ENCODE assay signal across 8 mouse cellular contexts in genomic region chr16:13754400-13755190, GRCm38 (mm10). TPM values are rescaled to one million over a fixed set of nuclear protein-coding genes. Genes with fewer than 3 reads are reported as not detected.
A peak's percentile ranks its signal among the peaks of the same experiment; 100 is the strongest.
DNase-seq lines count a peak whose midpoint lies in the region; ATAC-seq and TF ChIP-seq lines count a peak whose summit lies in the region.

No protein-coding gene starts in this region.

- H3K4me3 ChIP-seq in MEL (ENCODE audit: control insufficient read depth in 1 of 2, insufficient read depth in 1 of 2, low read depth in 2 of 2, low read length in 2 of 2), result peak overlapping the region; percentile 48 to 69
- H3K4me3 ChIP-seq in lung, embryonic 14.5 days (ENCODE audit: low read depth, low read length), result peak overlapping the region; percentile 63

- H3K27me3 ChIP-seq in MEL (ENCODE audit: control insufficient read depth in 1 of 2, insufficient read depth in 2 of 2, low read length in 2 of 2), result peaks cover 1 to 3% of the 10 kb centered on the region in 2 experiments; a peak in 2 of 4 replicates
- no peaks in the 10 kb centered on the region for H3K27me3 ChIP-seq in lung, embryonic 14.5 days (ENCODE audit: insufficient read depth, low read length)

- WGBS in lung, embryonic 14.5 days, result under 1% methylated on average over 65 of the region's 65 CpGs

- peak in 1 of 2 experiments; percentile 60; a peak in 1 of 4 replicates for TF ChIP-seq POLR2A in MEL (IDR thresholded peaks at IDR 0.05; ENCODE audit: control insufficient read depth in 1 of 2, insufficient read depth in 1 of 2, low read depth in 1 of 2, low read length in 2 of 2, poor library complexity in 1 of 2)

- peak overlapping the region; percentile 96 for H3K4me2 ChIP-seq in lung, embryonic 14.5 days

- DNase-seq in MEL (ENCODE audit: low read depth, low spot score), result peak; percentile 97
- DNase-seq in cerebellum, adult 8-10 months, result peak; percentile 91
- peak; percentile 91 for DNase-seq in forelimb bud, embryonic 11.5 days (ENCODE audit: low read depth, low spot score)
- peak; percentile 88 to 93 for DNase-seq in layer of hippocampus, adult 8-10 months (ENCODE audit: low spot score in 2 of 2)
- DNase-seq in lung, embryonic 14.5 days, result peak; percentile 98
- DNase-seq in testis, postnatal 14 days (ENCODE audit: low spot score), result peak; percentile 94

- H3K36me3 ChIP-seq in MEL (ENCODE audit: control insufficient read depth in 1 of 2, insufficient read depth in 2 of 2, low read length in 2 of 2), result peaks cover 0 to 8% of the 10 kb centered on the region in 2 experiments; a peak in 2 of 4 replicates
- no peaks in the 10 kb centered on the region for H3K36me3 ChIP-seq in lung, embryonic 14.5 days (ENCODE audit: insufficient read depth)

- peak; percentile 99 to 100 for ATAC-seq in hematopoietic stem cell, adult 5-6 weeks (replicated peaks in 1 of 2; ENCODE audit: insufficient read depth in 1 of 2, low FRiP score in 2 of 2, low TSS enrichment in 1 of 2, low read depth in 1 of 2, poor library complexity in 2 of 2, severe bottlenecking in 2 of 2)
- ATAC-seq in lung, embryonic 14.5 days (ENCODE audit: insufficient read depth), result peak; percentile 98
- ATAC-seq in neutrophil, adult 5-6 weeks (ENCODE audit: extremely low read depth, insufficient number of reproducible peaks, low FRiP score, poor library complexity, severe bottlenecking), result peak; percentile 94

- H3K4me1 ChIP-seq in MEL (ENCODE audit: control insufficient read depth in 1 of 2, insufficient read depth in 2 of 2, low read length in 2 of 2), result peaks cover 0 to 6% of the 10 kb centered on the region in 2 experiments; a peak in 2 of 4 replicates
- no peaks in the 10 kb centered on the region for H3K4me1 ChIP-seq in lung, embryonic 14.5 days (ENCODE audit: insufficient read depth)

- H3K9ac ChIP-seq in MEL (ENCODE audit: control insufficient read depth, low read depth, low read length, poor library complexity, severe bottlenecking), result peak overlapping the region; percentile 58
- H3K9ac ChIP-seq in lung, embryonic 14.5 days, result peak overlapping the region; percentile 57

- no peaks in the 10 kb centered on the region for H3K9me3 ChIP-seq in MEL (replicated peaks; ENCODE audit: insufficient read depth, low read length)
- H3K9me3 ChIP-seq in lung, embryonic 14.5 days (ENCODE audit: low read depth, low read length), result no peaks in the 10 kb centered on the region

- peaks cover 2% of the 10 kb centered on the region; the same call in 1 of the 2 replicates for H3K79me2 ChIP-seq in MEL (ENCODE audit: control insufficient read depth, insufficient read depth, low read length, poor library complexity)

- TF ChIP-seq CTCF in MEL (IDR thresholded peaks at IDR 0.05 in 2 of 3, conservative IDR thresholded peaks at IDR 0.05 in 1 of 3; ENCODE audit: control insufficient read depth in 1 of 3, insufficient read depth in 1 of 3, low read depth in 2 of 3, low read length in 3 of 3, poor library complexity in 1 of 3, severe bottlenecking in 1 of 3), result no peak
- no peak for TF ChIP-seq CTCF in lung, embryonic 14.5 days (IDR thresholded peaks at IDR 0.05; ENCODE audit: low read depth)

- no peak for TF ChIP-seq RAD21 in MEL (IDR thresholded peaks at IDR 0.05; ENCODE audit: low read depth, low read length)

- no peak overlapping the region for H3K27ac ChIP-seq in MEL (ENCODE audit: control insufficient read depth, low read depth, low read length)
- no peak overlapping the region for H3K27ac ChIP-seq in lung, embryonic 14.5 days (ENCODE audit: low read depth)

- TF ChIP-seq EP300 in MEL (IDR thresholded peaks at IDR 0.05; ENCODE audit: low read depth in 1 of 2, low read length in 2 of 2), result no peak

TF ChIP-seq in MEL, 35 proteins besides CTCF, POLR2A, EP300 and RAD21:
- TF ChIP-seq NELFE (IDR thresholded peaks at IDR 0.05; ENCODE audit: low read depth, low read length) (peak; percentile 68), POLR2AphosphoS5 (IDR thresholded peaks at IDR 0.05; ENCODE audit: borderline replicate concordance, low read depth, low read length) (no peak), HCFC1 (IDR thresholded peaks at IDR 0.05; ENCODE audit: low read depth, low read length) (peak; percentile 73), TCF12 (IDR thresholded peaks at IDR 0.05; ENCODE audit: low read depth, low read length) (no peak), TAL1 (IDR thresholded peaks at IDR 0.05; ENCODE audit: low read length) (no peak), UBTF (IDR thresholded peaks at IDR 0.05; ENCODE audit: borderline replicate concordance, insufficient read depth, low read depth, low read length) (0 out of 2 replicates have a peak, but pooled peaks have one; percentile 42), MAZ (IDR thresholded peaks at IDR 0.05; ENCODE audit: low read depth, low read length) (peak; percentile 36; the same call in 1 of the 2 replicates), GABPA (IDR thresholded peaks at IDR 0.05; ENCODE audit: low read depth, low read length) (no peak), ZKSCAN1 (IDR thresholded peaks at IDR 0.05; ENCODE audit: low read depth, low read length) (no peak), CHD2 (IDR thresholded peaks at IDR 0.05; ENCODE audit: low read length) (no peak), MYC (IDR thresholded peaks at IDR 0.05; ENCODE audit: low read depth, low read length) (no peak), USF2 (IDR thresholded peaks at IDR 0.05; ENCODE audit: borderline replicate concordance in 1 of 2, insufficient read depth in 1 of 2, low read depth in 1 of 2, low read length in 2 of 2) (no peak), RCOR1 (IDR thresholded peaks at IDR 0.05; ENCODE audit: low read depth, low read length) (no peak), BHLHE40 (IDR thresholded peaks at IDR 0.05; ENCODE audit: borderline replicate concordance, low read depth, low read length) (no peak), SMC3 (IDR thresholded peaks at IDR 0.05; ENCODE audit: low read depth, low read length) (no peak), KAT2A (conservative IDR thresholded peaks at IDR 0.05; ENCODE audit: low read depth, low read length) (no peak), ZMIZ1 (IDR thresholded peaks at IDR 0.05; ENCODE audit: low read depth, low read length) (no peak), MXI1 (IDR thresholded peaks at IDR 0.05; ENCODE audit: low read depth, low read length) (peak; percentile 75), MAX (IDR thresholded peaks at IDR 0.05; ENCODE audit: low read length) (peak; percentile 64), GATA1 (IDR thresholded peaks at IDR 0.05; ENCODE audit: low read depth, low read length) (no peak), MYB (IDR thresholded peaks at IDR 0.05; ENCODE audit: low read depth, low read length) (no peak), ZC3H11A (IDR thresholded peaks at IDR 0.05; ENCODE audit: low read depth, low read length) (no peak), CHD1 (IDR thresholded peaks at IDR 0.05; ENCODE audit: low read depth, low read length) (no peak), ELF1 (IDR thresholded peaks at IDR 0.05; ENCODE audit: low read depth, low read length) (peak; percentile 90), TBP (IDR thresholded peaks at IDR 0.05; ENCODE audit: low read depth, low read length) (0 out of 2 replicates have a peak, but pooled peaks have one; percentile 33), POLR2AphosphoS2 (IDR thresholded peaks at IDR 0.05; ENCODE audit: low read length) (no peak), JUND (IDR thresholded peaks at IDR 0.05; ENCODE audit: low read depth, low read length) (no peak), NRF1 (IDR thresholded peaks at IDR 0.05; ENCODE audit: insufficient read depth, low read depth, low read length, poor library complexity, severe bottlenecking) (peak; percentile 93), MEF2A (IDR thresholded peaks at IDR 0.05; ENCODE audit: extremely low read depth, insufficient replicate concordance, low read depth, low read length, poor library complexity, severe bottlenecking) (no peak), ETS1 (IDR thresholded peaks at IDR 0.05; ENCODE audit: low read depth, low read length) (no peak), SIN3A (IDR thresholded peaks at IDR 0.05; ENCODE audit: low read length) (peak; percentile 89), MAFK (IDR thresholded peaks at IDR 0.05; ENCODE audit: borderline replicate concordance, low read depth, low read length) (no peak), ZNF384 (IDR thresholded peaks at IDR 0.05; ENCODE audit: low read depth, low read length) (no peak)
TF ChIP-seq in MEL: peak in this region for 10.

RNA-seq across cellular contexts. Expression of gene Pla2g10, which starts 23.8 kb away (rescaled TPM):
- not detected in 2 replicates for total RNA-seq in MEL (2012; rRNA removed)
- not detected for polyA plus RNA-seq in MEL (2012; ENCODE audit: insufficient read depth in 1 of 2, insufficient read length in 2 of 2, low read depth in 1 of 2, low replicate concordance in 2 of 2, missing spikeins in 1 of 2)
- not detected in 2 replicates for total RNA-seq in hematopoietic stem cell, adult 5-6 weeks (2017)
- total RNA-seq in layer of hippocampus, adult 8-10 months (2022), result not detected
- 0.68 and 0.93 TPM in 2 replicates for polyA plus RNA-seq in lung, embryonic 14.5 days (2014; fragmentation: Nextera tagmentation; extraction: Ambion mirVana)
- total RNA-seq in neutrophil, adult 5-6 weeks (2017), result not detected in 2 replicates

RNA-seq across cellular contexts. Expression of gene Rrn3, which starts 25.9 kb away (rescaled TPM):
- 78.6 and 92.8 TPM in 2 replicates for total RNA-seq in MEL (2012; rRNA removed)
- polyA plus RNA-seq in MEL (2012; ENCODE audit: insufficient read depth in 1 of 2, insufficient read length in 2 of 2, low read depth in 1 of 2, low replicate concordance in 2 of 2, missing spikeins in 1 of 2), result 10 to 100 TPM in 1 of 2 experiments, not detected in 1; 60.0 TPM
- 43.6 and 54.5 TPM in 2 replicates for total RNA-seq in hematopoietic stem cell, adult 5-6 weeks (2017)
- total RNA-seq in layer of hippocampus, adult 8-10 months (2022), result 10 to 100 TPM; 44.5 to 57.4 (median 51.1) TPM
- polyA plus RNA-seq in lung, embryonic 14.5 days (2014; fragmentation: Nextera tagmentation; extraction: Ambion mirVana), result 63.8 and 66.1 TPM in 2 replicates
- total RNA-seq in neutrophil, adult 5-6 weeks (2017), result 21.5 and 23.9 TPM in 2 replicates
